Comparison of ENCODE assay signal across 8 mouse cellular contexts in the genomic region with DNA sequence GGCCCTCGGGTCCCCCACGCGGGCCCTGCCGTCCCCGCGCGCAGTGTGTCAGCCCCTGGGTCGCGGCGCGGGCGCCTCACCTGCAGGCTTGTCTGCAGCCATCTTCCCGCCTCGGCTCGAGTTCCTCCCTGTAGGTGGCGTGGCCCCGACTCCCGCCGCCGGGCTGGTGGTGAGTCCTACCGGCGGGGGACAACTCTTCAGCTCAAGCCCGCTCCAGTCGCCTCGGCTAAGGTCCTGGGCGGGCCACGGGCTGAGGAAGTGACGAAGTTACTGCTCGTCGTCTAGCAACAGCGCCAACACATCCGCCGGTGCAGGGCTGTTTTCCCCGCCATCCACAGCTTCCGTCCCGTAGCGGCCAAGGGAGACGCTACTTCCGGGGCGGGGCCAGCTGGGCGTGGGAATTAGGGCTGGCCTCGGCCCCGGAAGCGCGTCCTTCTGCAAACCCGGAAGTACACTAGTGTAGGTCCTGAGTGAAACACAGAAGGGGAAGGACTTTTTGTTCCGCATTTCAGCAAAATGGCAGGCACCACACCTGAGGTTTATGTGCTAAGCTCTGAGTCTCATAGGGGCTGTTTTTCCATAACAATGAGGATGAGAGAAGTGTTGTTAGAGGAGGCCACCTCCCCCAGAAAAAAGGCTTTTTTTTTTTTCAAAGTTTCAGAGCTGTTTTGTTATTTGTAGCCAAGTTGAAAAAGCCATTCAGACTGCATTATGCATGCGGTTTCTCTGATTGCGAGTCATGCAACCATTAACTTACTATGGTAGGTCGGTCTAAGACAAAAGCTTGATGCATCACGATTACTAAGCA. TPM values are rescaled to one million over a fixed set of nuclear protein-coding genes. Genes with fewer than 3 reads are reported as not detected.
DNase-seq lines count a peak whose midpoint lies in the region; ATAC-seq and TF ChIP-seq lines count a peak whose summit lies in the region.

A gene (minus strand): TSS at position 346 of the 808 bp plus-strand sequence.

- peak; percentile 100 for DNase-seq in CD4-positive helper T cell, adult 2 months (ENCODE audit: low read depth, low spot score)
- DNase-seq in brain, embryonic 18.5 days (ENCODE audit: low read depth, low spot score) = peak; percentile 95
- DNase-seq in kidney, postnatal 0 days (ENCODE audit: low spot score) = peak; percentile 99
- peak; percentile 99 for DNase-seq in liver, embryonic 11.5 days (ENCODE audit: low spot score)
- DNase-seq in naive thymus-derived CD4-positive, alpha-beta T cell, adult 2 months (ENCODE audit: low read depth) = peak; percentile 99

- H3K4me1 ChIP-seq in heart, embryonic 12.5 days (replicated peaks) = peaks cover 25% of the 10 kb centered on the region
- H3K4me1 ChIP-seq in kidney, postnatal 0 days (replicated peaks; ENCODE audit: insufficient read depth, low read length) = no peaks in the 10 kb centered on the region; the same call in 1 of the 2 replicates
- 0 out of 2 replicates have a peak, but pooled peaks cover 4% of the 10 kb centered on the region for H3K4me1 ChIP-seq in liver, embryonic 11.5 days (replicated peaks; ENCODE audit: control insufficient read depth, insufficient read depth, low read length)
- peaks cover 4% of the 10 kb centered on the region; the same call in 1 of the 2 replicates for H3K4me1 ChIP-seq in stomach, embryonic 14.5 days (ENCODE audit: control insufficient read depth, insufficient read depth, low read length)

- TF ChIP-seq CTCF in kidney, postnatal 0 days (IDR thresholded peaks at IDR 0.05; ENCODE audit: low read depth) = peak; percentile 64

- no peaks in the 10 kb centered on the region for H3K9me3 ChIP-seq in heart, embryonic 12.5 days (replicated peaks)
- H3K9me3 ChIP-seq in kidney, postnatal 0 days (replicated peaks; ENCODE audit: low read length) = no peaks in the 10 kb centered on the region
- H3K9me3 ChIP-seq in liver, embryonic 11.5 days (ENCODE audit: control insufficient read depth, low read length) = no peaks in the 10 kb centered on the region
- no peaks in the 10 kb centered on the region for H3K9me3 ChIP-seq in stomach, embryonic 14.5 days (ENCODE audit: control insufficient read depth, low read depth, low read length)

- peaks cover 27% of the 10 kb centered on the region for H3K27me3 ChIP-seq in heart, embryonic 12.5 days (replicated peaks)
- no peaks in the 10 kb centered on the region for H3K27me3 ChIP-seq in kidney, postnatal 0 days (ENCODE audit: insufficient read depth, low read length)
- peaks cover 9% of the 10 kb centered on the region; the same call in 1 of the 2 replicates for H3K27me3 ChIP-seq in liver, embryonic 11.5 days (replicated peaks; ENCODE audit: control insufficient read depth, insufficient read depth, low read length)
- H3K27me3 ChIP-seq in stomach, embryonic 14.5 days (ENCODE audit: control insufficient read depth, insufficient read depth, low read length) = no peaks in the 10 kb centered on the region

- 4% methylated on average over 51 of the region's 51 CpGs for WGBS in heart, embryonic 12.5 days
- 4% methylated on average over 49 of the region's 51 CpGs for WGBS in kidney, postnatal 0 days
- 4% methylated on average over 51 of the region's 51 CpGs for WGBS in liver, embryonic 11.5 days
- WGBS in stomach, embryonic 14.5 days = 4% methylated on average over 49 of the region's 51 CpGs

- H3K36me3 ChIP-seq in heart, embryonic 12.5 days = peaks cover 12% of the 10 kb centered on the region
- no peaks in the 10 kb centered on the region for H3K36me3 ChIP-seq in kidney, postnatal 0 days (ENCODE audit: insufficient read depth, low read length)
- H3K36me3 ChIP-seq in liver, embryonic 11.5 days (ENCODE audit: control insufficient read depth, insufficient read depth, low read length) = 0 out of 2 replicates have a peak, but pooled peaks cover 2% of the 10 kb centered on the region
- H3K36me3 ChIP-seq in stomach, embryonic 14.5 days (ENCODE audit: control insufficient read depth, insufficient read depth, low read length) = no peaks in the 10 kb centered on the region; the same call in 1 of the 2 replicates

- H3K27ac ChIP-seq in heart, embryonic 12.5 days (ENCODE audit: poor library complexity, severe bottlenecking) = peak within 1 kb of the TSS; percentile 87
- H3K27ac ChIP-seq in kidney, postnatal 0 days = peak within 1 kb of the TSS; percentile 93
- H3K27ac ChIP-seq in liver, embryonic 11.5 days (ENCODE audit: low read depth, low read length) = peak within 1 kb of the TSS; percentile 52
- H3K27ac ChIP-seq in stomach, embryonic 14.5 days (ENCODE audit: low read length) = peak within 1 kb of the TSS; percentile 80

- ATAC-seq in erythroid progenitor cell, adult 5-6 weeks (replicated peaks; ENCODE audit: low FRiP score, poor library complexity, severe bottlenecking) = peak; percentile 99
- peak; percentile 96 for ATAC-seq in heart, embryonic 12.5 days (ENCODE audit: insufficient number of reproducible peaks, low FRiP score)
- peak; percentile 99 for ATAC-seq in kidney, postnatal 0 days (replicated peaks; ENCODE audit: low FRiP score, low read depth)
- peak; percentile 99 for ATAC-seq in liver, embryonic 11.5 days (replicated peaks; ENCODE audit: low FRiP score)
- ATAC-seq in stomach, embryonic 14.5 days (ENCODE audit: insufficient number of reproducible peaks, insufficient read depth, low FRiP score, low read depth) = peak; percentile 98

- peak within 1 kb of the TSS; percentile 91 for H3K4me3 ChIP-seq in heart, embryonic 12.5 days
- H3K4me3 ChIP-seq in kidney, postnatal 0 days (replicated peaks; ENCODE audit: low read depth, low read length) = peak within 1 kb of the TSS; percentile 88
- peak within 1 kb of the TSS; percentile 67 for H3K4me3 ChIP-seq in liver, embryonic 11.5 days (ENCODE audit: low read depth, low read length)
- H3K4me3 ChIP-seq in stomach, embryonic 14.5 days (ENCODE audit: low read depth, low read length) = peak within 1 kb of the TSS; percentile 82

- peak within 1 kb of the TSS; percentile 91 for H3K9ac ChIP-seq in heart, embryonic 12.5 days
- peak within 1 kb of the TSS; percentile 85 for H3K9ac ChIP-seq in kidney, postnatal 0 days (ENCODE audit: low read depth, low read length)
- peak within 1 kb of the TSS; percentile 72 for H3K9ac ChIP-seq in liver, embryonic 11.5 days (ENCODE audit: low read depth, low read length)
- H3K9ac ChIP-seq in stomach, embryonic 14.5 days (replicated peaks; ENCODE audit: low read depth, low read length) = peak within 1 kb of the TSS; percentile 71

- H3K4me2 ChIP-seq in heart, embryonic 12.5 days = peak within 1 kb of the TSS; percentile 87
- peak within 1 kb of the TSS; percentile 79 for H3K4me2 ChIP-seq in kidney, postnatal 0 days (ENCODE audit: low read length)
- H3K4me2 ChIP-seq in liver, embryonic 11.5 days = peak within 1 kb of the TSS; percentile 87
- H3K4me2 ChIP-seq in stomach, embryonic 14.5 days (replicated peaks; ENCODE audit: low read depth, low read length) = peak within 1 kb of the TSS; percentile 83

RNA-seq across cellular contexts. Expression of the gene that starts here (rescaled TPM):
- total RNA-seq in erythroid progenitor cell, adult 5-6 weeks (2015; ENCODE audit: low replicate concordance) = 15.5 and 17.6 TPM in 2 replicates
- total RNA-seq in erythroid progenitor cell, adult 5-6 weeks (2017; ENCODE audit: low replicate concordance) = 14.1 and 18.6 TPM in 2 replicates
- 39.4 and 40.8 TPM in 2 replicates for polyA plus RNA-seq in heart, embryonic 12.5 days (2016; fragmentation: Nextera tagmentation; extraction: Ambion mirVana)
- 45.7 and 50.4 TPM in 2 replicates for polyA plus RNA-seq in kidney, postnatal 0 days (2015; fragmentation: Nextera tagmentation; extraction: Ambion mirVana)
- polyA plus RNA-seq in liver, embryonic 11.5 days (2014; fragmentation: Nextera tagmentation; extraction: Ambion mirVana) = 52.8 and 57.7 TPM in 2 replicates
- polyA plus RNA-seq in stomach, embryonic 14.5 days (2014; fragmentation: Nextera tagmentation; extraction: Ambion mirVana) = 64.6 and 69.9 TPM in 2 replicates

Comparison
In these comparisons a context has a peak if more than half of its experiments do, and no peak if none do; other contexts are left out.
1. Peak in every context shown above with its lines: DNase-seq, ATAC-seq, H3K4me3 ChIP-seq and H3K27ac ChIP-seq.